Mouse (Mus musculus) subcutaneous adipose tissue, adult 2 months (tissue): Measurements from ENCODE around the gene Tmf1. TPM values are rescaled to one million over a fixed set of nuclear protein-coding genes. Genes with fewer than 3 reads are reported as not detected.

Experiments
- polyA plus RNA-seq: library from polyadenylated mRNA; depleted of rRNA; stranded (reverse); fragments of >200 nt; gene quantifications from 2 replicates; pipeline ENCODE4 v1.2.3, GENCODE M21; 2012; ENCODE audit warnings: low replicate concordance; rRNA removed

Gene Tmf1
- 3.2 and 5.1 TPM in 2 replicates for polyA plus RNA-seq

DNA sequence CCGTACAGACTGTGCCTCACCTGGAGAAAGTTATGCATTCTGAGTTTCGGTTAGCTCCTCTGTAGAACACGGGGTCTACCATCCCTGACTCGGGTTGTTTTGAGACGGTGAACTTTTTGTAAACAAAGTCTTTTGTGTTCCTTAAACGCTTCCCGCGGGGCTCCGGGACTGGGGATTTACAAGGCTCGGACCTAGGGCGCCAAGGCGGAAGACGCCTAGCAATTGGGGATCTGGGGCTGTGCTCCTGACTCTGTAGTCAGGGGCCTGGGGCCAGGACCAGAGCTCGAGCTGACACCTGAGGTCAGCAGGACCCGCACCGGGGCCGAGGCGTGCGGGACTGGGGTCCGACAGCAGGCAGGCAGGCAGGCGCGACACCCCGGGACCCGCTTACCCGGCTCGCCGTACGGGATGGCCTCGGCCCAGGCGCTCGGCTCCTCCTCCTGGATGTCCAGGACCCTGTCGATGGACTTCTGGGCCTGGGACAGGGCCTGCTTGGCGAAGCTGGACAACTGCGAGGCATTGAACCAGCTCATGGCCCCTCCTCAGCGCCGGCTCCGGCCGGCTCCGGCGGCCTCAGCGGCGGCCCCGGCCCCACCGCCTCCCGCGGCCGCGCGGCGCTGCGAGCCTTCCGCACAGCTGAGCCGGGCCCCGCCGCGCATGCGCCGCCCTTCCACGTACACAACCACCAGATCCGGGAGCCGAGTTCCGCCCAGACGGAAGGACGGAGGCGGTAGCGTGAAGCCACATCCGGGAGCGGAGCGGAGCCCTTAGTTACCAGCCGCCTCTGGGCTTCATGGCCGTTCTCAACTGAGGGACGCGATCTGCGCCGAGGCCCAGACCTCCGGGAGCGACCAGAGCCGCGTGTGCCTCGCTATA lies at the start of gene Tmf1:
Gene Tmf1 (minus strand): TSS at position 632 of the 876 bp plus-strand sequence.

DNA sequence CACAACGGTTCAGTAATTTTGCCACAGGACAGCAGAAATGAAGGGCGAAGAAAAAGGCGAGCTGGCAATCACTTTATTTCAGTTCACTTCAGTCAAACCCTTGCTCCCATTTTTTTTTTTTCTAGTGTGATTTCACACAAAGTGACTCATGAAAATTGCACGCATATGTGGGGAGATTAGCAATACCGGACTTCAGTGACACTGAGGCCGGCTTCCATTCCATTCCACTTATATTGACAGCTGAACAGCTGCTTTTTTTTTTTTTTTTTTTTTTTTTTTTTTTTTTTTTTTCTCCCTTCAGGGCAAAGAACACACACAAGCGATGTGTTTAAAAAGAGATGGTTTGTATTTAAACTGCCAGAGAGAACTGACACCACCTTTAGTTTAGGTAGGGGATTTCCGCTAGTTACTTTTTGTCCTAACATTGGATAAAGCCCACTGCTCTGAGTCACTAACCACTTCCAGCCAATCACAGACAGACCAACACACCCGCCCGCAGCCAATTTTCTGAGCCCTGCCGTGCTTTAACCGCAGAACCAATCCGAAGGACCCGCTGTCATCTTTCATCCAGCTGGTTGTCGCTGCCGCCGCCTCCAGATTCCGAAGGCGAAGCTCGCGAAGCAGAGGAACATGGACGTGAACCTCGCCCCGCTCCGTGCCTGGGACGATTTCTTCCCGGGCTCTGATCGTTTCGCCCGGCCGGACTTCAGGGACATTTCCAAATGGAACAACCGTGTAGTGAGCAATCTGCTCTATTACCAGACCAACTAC lies 31.5 kb upstream of the Tmf1 start, which contains the start of gene Arl6ip5:
Gene Arl6ip5 (plus strand): TSS at position 499 of the 771 bp plus-strand sequence.

DNA sequence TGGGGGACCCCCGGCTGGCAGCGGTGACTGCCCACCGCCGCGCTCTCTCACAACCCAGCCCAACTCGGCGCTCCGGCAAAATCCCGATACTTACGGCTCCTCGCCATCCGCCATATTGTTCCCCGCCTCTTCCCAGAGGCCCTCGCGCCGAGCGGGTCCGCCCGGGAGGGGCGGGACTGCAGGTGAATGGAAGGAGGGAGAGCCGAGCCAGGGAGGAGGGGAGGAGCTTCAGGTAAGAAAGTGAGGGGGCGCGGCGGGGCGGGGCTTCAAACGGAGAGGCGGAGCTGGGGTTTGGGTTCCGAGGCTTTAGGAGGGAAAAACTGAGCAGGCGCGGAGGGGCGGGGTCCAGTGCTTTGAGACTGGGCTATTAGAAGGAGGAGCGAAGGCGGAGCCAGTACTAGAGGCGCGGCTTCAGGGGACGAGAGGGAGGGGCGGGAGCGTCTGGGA lies 26.5 kb upstream of the Tmf1 start, which contains the start of gene Uba3:
Gene Uba3 (minus strand): TSS at position 209 of the 447 bp plus-strand sequence.

DNA sequence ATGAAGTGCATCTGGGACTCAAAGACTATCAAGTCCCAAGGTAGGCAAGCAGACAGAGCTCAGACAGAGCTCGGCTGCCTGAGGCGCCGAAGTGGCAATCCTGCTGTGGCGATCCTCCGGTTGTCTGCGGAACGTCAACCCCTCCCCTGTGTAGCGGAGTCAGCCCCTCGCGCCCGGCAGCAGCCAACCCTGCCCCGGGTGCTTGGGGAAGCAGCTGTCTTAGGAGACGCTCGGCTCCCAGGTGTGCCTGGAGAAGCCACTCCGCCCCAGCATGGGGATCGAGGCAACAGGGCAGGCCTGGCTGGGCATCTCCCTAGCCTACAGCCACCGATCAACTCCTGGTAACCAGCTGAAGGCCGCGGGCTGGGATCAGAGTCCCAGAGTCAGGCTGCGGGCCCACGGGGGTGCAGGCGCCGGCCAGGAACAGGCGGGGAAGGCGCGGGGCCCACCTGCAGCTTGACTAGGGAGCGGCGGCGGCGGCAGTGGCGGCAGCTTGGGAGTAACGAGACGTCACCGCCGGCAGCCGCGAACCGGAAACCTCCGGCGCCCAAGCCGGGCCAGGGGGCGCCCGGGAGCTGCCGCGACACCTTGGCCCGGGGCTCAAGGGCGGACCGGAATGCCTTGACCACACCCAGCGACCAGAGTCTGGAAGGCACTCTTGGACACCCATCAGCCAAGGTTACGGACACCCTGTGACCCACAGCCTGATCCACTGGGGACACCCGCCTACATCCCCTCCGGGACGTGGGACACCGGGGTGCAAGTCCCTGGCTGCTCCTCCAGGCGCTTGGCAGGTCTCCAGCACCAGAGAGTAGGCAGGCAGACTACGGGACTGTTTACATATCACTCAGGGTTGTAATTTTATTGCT lies 30.3 kb downstream of the Tmf1 start, which contains the start of gene Eogt:
Gene Eogt (minus strand): TSS at position 800 of the 869 bp plus-strand sequence.

Other genes starting within 250 kb of the Tmf1 start
- gene Fam19a4, start 118.7 kb downstream of the Tmf1 start, polyA plus RNA-seq = 0.06 TPM in 1 of 2 replicates, not detected in the other
- gene Eogt, start 29.9 kb downstream of the Tmf1 start, polyA plus RNA-seq = 20.5 and 34.8 TPM in 2 replicates
- 21.1 and 23.7 TPM in 2 replicates for gene Uba3, start 26.5 kb upstream of the Tmf1 start, polyA plus RNA-seq
- gene Arl6ip5, start 31.6 kb upstream of the Tmf1 start, polyA plus RNA-seq = 90.5 and 105 TPM in 2 replicates
- 0.10 and 0.13 TPM in 2 replicates for gene Lmod3, start 73.6 kb upstream of the Tmf1 start, polyA plus RNA-seq